Mouse (Mus musculus): Measurements from ENCODE around the gene Mov10l1. TPM values are rescaled to one million over a fixed set of nuclear protein-coding genes. Genes with fewer than 3 reads are reported as not detected.
A peak's percentile ranks its signal among the peaks of the same experiment; 100 is the strongest.

The Mov10l1 gene
- polyA plus RNA-seq, 1 experiment: not detected

DNA sequence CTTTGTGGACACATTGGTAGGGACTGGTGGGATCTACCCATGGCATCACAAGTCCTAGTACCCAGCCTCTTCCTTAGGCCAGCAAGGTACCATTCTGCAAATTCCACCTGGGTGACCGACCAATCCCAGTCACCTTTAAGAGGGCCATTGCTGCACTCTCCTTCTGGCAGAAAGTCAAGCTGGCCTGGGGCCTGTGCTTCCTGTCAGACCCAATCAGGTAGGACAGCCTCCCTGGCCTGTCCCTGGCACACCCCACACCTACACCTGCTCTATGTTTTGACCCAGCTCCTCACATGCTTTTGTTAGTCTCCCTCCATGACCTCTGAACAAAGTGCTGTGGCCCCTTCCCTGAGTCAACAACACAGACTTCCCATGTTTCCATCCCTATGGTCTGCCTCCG, 102.1 kb downstream of the Mov10l1 start:
- H3K4me1 ChIP-seq (ENCODE audit: control insufficient read depth, insufficient read depth, low read length): no peaks in the 10 kb centered on the region
- H3K4me3 ChIP-seq (ENCODE audit: insufficient read depth, low read length): no peak overlapping the region
- no peak overlapping the region for H3K27ac ChIP-seq (ENCODE audit: insufficient read depth, low read length)
- TF ChIP-seq POLR2A (IDR thresholded peaks at IDR 0.05; ENCODE audit: low read depth, low read length) (no peak), CTCF (IDR thresholded peaks at IDR 0.05; ENCODE audit: borderline replicate concordance, insufficient read depth, low read length) (no peak)

DNA sequence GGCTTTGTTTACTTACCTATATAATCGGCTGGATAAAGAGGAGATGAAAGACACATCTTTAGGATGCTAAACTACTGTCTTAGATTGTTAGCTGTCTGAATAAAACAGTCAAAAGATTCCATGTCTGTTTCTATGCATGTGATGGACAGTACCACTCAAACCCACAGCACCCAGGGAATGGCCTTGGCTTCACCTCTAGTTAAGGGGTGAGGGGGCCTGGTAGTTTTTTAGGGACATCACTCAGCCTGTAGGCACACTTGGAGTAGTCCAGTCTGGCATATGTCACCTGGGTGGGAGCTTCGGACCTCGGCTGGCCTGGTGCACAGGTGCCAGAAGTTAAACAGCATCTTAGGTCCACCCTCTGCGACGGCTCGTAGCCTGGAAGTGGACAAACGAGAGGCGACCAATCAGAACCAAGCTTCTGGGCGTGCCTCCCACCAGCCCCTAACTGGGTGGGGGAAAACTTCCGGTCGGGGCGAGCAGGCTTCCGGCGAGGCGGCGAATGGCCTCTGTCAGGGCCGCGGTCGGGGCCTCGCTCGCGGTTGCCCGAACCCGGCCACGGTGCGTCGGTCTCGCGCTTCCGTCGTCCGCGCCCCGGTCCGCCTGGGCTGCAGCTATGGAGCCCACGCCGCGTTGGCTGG, 106.0 kb downstream of the Mov10l1 start, which contains the start of gene Selenoo:
Gene Selenoo (plus strand): TSS at position 478 of the 641 bp plus-strand sequence.
- peak within 1 kb of the TSS; percentile 68 for H3K27ac ChIP-seq (ENCODE audit: insufficient read depth, low read length)
- H3K4me1 ChIP-seq (ENCODE audit: control insufficient read depth, insufficient read depth, low read length): no peaks in the 10 kb centered on the region
- H3K4me3 ChIP-seq (ENCODE audit: insufficient read depth, low read length): peak within 1 kb of the TSS; percentile 60
- peak; percentile 87 for TF ChIP-seq POLR2A (IDR thresholded peaks at IDR 0.05; ENCODE audit: low read depth, low read length)
- TF ChIP-seq CTCF (IDR thresholded peaks at IDR 0.05; ENCODE audit: borderline replicate concordance, insufficient read depth, low read length): no peak

DNA sequence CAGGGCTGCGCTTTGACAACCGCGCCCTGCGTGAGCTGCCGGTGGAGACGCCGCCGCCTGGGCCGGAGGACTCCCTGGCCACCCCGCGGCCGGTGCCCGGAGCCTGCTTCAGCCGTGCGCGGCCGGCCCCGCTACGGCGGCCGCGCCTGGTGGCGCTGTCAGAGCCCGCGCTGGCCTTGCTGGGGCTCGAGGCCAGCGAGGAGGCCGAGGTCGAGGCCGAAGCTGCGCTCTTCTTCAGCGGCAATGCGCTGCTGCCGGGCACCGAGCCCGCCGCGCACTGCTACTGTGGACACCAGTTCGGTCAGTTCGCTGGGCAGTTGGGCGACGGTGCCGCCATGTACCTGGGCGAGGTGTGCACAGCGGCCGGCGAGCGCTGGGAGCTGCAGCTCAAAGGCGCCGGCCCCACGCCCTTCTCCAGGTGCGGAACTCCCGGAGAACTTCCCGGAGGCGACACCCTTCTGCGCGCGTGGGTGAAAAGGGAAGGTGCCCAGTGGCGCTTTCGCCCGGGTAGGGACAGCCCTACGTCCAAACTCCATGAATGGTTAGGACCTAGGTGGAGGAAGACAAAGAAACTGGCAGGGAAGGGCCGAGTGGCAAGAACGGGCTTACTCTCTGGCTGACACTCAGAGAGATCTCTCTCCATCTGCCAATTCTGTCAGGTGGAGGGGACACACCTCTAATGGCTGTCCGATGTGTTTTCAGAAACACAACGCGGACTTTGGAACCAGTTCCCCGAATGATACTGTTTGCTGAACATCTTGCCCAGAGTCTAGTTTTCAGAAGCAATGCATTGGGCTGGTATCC, 106.7 kb downstream of the Mov10l1 start:
- peak overlapping the region; percentile 68 for H3K27ac ChIP-seq (ENCODE audit: insufficient read depth, low read length)
- TF ChIP-seq POLR2A (IDR thresholded peaks at IDR 0.05; ENCODE audit: low read depth, low read length): no peak
- no peak for TF ChIP-seq CTCF (IDR thresholded peaks at IDR 0.05; ENCODE audit: borderline replicate concordance, insufficient read depth, low read length)
- no peaks in the 10 kb centered on the region for H3K4me1 ChIP-seq (ENCODE audit: control insufficient read depth, insufficient read depth, low read length)
- H3K4me3 ChIP-seq (ENCODE audit: insufficient read depth, low read length): peak overlapping the region; percentile 60

DNA sequence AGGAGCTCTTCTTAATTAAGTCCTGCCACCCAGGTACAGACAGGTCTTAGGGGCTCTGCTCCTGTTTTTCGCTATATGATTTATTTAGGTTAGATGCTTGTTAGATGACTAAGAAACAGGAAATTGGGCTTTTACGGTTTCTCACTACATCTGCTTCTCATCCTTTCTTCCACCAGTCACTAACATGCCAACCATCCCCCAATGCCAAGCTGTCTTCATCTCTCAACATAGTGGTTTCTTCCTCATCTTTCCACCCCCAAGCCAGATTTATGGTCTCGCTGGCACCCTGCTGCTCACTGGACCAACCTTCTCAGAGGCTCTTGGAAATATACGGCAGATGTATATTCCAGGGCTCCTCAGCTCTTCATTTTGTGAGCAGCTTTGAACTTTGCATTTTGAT, 108.0 kb downstream of the Mov10l1 start:
- no peak overlapping the region for H3K4me3 ChIP-seq (ENCODE audit: insufficient read depth, low read length)

DNA sequence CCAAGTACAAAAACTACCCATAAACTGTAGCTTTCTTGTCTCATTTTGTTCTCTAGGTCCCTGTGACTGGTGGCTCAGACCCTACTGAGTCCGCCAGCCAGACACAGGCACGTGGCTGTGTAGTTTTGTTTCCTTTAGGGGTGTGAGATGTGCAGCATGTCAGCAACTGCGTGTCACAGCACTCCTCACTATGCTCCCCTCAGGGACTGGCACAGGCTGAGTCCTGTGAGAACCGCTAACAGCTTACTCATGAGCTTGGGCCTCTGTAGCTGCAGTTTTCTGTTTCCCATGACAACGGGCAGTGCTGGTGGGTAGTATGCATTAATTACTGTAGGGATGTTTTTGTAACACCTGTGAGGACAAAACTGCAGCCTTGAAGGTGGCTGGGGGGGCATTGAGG, 109.5 kb downstream of the Mov10l1 start:
- no peak overlapping the region for H3K27ac ChIP-seq (ENCODE audit: insufficient read depth, low read length)
- no peak overlapping the region for H3K4me3 ChIP-seq (ENCODE audit: insufficient read depth, low read length)
- no peaks in the 10 kb centered on the region for H3K4me1 ChIP-seq (ENCODE audit: control insufficient read depth, insufficient read depth, low read length)
- TF ChIP-seq POLR2A (IDR thresholded peaks at IDR 0.05; ENCODE audit: low read depth, low read length) (no peak), CTCF (IDR thresholded peaks at IDR 0.05; ENCODE audit: borderline replicate concordance, insufficient read depth, low read length) (no peak)

More for the DNA sequence above, 108.0 kb downstream of the Mov10l1 start:
- no peaks in the 10 kb centered on the region for H3K4me1 ChIP-seq (ENCODE audit: control insufficient read depth, insufficient read depth, low read length)
- no peak overlapping the region for H3K27ac ChIP-seq (ENCODE audit: insufficient read depth, low read length)
- TF ChIP-seq POLR2A (IDR thresholded peaks at IDR 0.05; ENCODE audit: low read depth, low read length) (no peak), CTCF (IDR thresholded peaks at IDR 0.05; ENCODE audit: borderline replicate concordance, insufficient read depth, low read length) (no peak)

DNA sequence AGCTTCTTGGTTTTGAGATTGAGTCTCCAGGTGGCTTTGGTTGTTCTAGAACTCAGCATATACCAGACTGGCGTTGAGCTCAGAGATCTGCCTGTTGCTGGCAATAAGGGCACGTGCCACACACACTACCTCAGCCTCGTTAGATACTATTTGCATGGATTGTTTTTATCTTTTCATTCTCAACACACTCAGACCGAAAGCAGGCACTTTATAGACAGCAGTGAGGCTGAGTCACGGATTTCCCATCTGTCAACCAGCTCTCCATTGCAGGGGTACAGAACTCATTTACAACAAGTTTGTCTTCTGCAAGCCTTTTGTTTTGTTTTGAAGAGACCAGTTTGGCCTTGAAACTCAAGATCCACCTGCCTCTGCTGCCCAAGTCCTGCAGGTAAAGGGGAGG, 114.7 kb downstream of the Mov10l1 start:
- no peak overlapping the region for H3K27ac ChIP-seq (ENCODE audit: insufficient read depth, low read length)
- H3K4me1 ChIP-seq (ENCODE audit: control insufficient read depth, insufficient read depth, low read length): no peaks in the 10 kb centered on the region
- TF ChIP-seq CTCF (IDR thresholded peaks at IDR 0.05; ENCODE audit: borderline replicate concordance, insufficient read depth, low read length) (no peak), POLR2A (IDR thresholded peaks at IDR 0.05; ENCODE audit: low read depth, low read length) (no peak)
- no peak overlapping the region for H3K4me3 ChIP-seq (ENCODE audit: insufficient read depth, low read length)

DNA sequence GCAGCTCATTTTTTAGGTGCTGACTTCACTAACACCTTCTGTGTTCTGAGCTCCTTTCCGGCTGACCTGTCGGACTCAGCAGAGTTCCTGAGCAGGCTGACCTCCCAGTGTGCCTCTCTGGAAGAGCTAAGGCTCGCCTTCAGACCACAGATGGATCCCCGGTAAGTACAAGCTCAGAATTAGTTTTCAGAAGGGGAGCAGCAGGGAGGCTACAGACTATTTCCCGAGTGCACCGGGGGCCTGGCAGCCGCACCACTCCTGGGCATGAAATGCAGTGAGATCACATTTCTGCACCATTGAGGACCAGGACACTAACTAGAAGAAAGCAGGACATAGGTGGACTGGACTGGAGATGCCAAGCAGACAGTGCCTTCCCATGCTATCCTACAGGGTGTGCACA, 115.9 kb downstream of the Mov10l1 start:
- Histone ChIP-seq H3K27ac (ENCODE audit: insufficient read depth, low read length) (no peak overlapping the region), H3K4me1 (ENCODE audit: control insufficient read depth, insufficient read depth, low read length) (no peaks in the 10 kb centered on the region), H3K4me3 (ENCODE audit: insufficient read depth, low read length) (no peak overlapping the region)
- TF ChIP-seq POLR2A (IDR thresholded peaks at IDR 0.05; ENCODE audit: low read depth, low read length): no peak
- no peak for TF ChIP-seq CTCF (IDR thresholded peaks at IDR 0.05; ENCODE audit: borderline replicate concordance, insufficient read depth, low read length)

DNA sequence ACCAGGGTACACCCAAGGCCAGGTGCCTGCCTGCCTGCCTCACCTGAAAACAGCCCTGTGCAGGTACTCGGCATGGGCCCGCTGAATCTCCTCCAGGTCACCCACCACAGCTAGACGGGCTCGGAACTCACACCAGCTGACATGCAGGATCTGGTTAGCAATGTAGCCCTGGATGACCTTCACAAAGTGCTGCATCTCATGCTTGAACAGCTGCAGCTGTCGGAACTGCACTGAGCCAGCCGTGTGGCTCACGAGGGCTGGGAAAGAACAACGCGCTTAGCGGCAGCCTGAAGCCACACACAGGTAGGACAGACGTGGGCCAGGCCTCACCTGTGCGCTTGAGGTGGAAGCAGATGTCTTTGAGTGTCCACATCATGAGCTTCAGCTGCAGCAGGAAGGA, 118.1 kb downstream of the Mov10l1 start:
- Histone ChIP-seq H3K4me1 (ENCODE audit: control insufficient read depth, insufficient read depth, low read length) (no peaks in the 10 kb centered on the region), H3K4me3 (ENCODE audit: insufficient read depth, low read length) (no peak overlapping the region), H3K27ac (ENCODE audit: insufficient read depth, low read length) (no peak overlapping the region)
- TF ChIP-seq POLR2A (IDR thresholded peaks at IDR 0.05; ENCODE audit: low read depth, low read length) (no peak), CTCF (IDR thresholded peaks at IDR 0.05; ENCODE audit: borderline replicate concordance, insufficient read depth, low read length) (no peak)

DNA sequence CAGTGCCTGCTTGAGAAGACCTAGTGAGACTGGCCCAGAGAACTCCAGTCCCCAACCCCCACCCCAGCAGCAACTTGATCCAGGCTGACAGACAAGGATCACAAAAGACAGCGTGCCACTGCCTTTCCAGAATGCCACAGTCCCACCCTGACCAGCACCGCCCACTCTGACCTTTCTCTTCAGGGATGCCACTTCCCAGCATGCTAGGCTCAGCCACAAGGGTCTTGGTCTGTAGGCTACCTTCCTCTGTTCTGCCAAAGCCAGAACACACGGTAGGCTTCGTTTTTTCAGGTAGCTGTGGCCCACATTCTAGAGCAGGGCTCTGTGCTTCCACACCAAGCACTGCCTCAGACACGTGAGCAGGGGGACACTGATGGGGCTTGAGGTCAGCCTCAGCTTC, 119.9 kb downstream of the Mov10l1 start:
- H3K27ac ChIP-seq (ENCODE audit: insufficient read depth, low read length): no peak overlapping the region
- no peaks in the 10 kb centered on the region for H3K4me1 ChIP-seq (ENCODE audit: control insufficient read depth, insufficient read depth, low read length)
- TF ChIP-seq POLR2A (IDR thresholded peaks at IDR 0.05; ENCODE audit: low read depth, low read length) (no peak), CTCF (IDR thresholded peaks at IDR 0.05; ENCODE audit: borderline replicate concordance, insufficient read depth, low read length) (no peak)
- H3K4me3 ChIP-seq (ENCODE audit: insufficient read depth, low read length): no peak overlapping the region

DNA sequence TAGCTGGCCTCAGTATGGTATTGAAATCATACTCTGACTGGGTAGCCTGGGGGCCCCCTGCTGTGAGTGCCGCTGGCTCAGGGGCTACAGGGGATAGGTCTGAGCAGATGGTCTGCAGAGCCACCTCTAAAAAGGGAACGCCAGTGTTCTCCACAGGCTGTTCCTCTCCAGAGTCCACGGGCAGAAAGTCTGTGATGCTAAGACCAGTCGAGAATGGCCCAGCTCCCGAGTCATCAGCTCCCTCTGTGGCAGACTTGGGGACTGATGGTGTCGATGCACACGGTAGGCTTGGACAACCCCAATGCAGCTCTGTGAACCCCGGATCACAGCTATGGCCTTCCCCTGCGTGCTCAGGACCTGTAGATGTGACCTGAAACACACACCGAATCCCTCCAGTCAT, 121.2 kb downstream of the Mov10l1 start:
- TF ChIP-seq POLR2A (IDR thresholded peaks at IDR 0.05; ENCODE audit: low read depth, low read length): no peak
- Histone ChIP-seq H3K27ac (ENCODE audit: insufficient read depth, low read length) (no peak overlapping the region), H3K4me1 (ENCODE audit: control insufficient read depth, insufficient read depth, low read length) (no peaks in the 10 kb centered on the region), H3K4me3 (ENCODE audit: insufficient read depth, low read length) (no peak overlapping the region)
